Mouse (Mus musculus) limb, embryonic 13.5 days (tissue): ENCODE data around the gene Rab10. TPM values are rescaled to one million over a fixed set of nuclear protein-coding genes. Genes with fewer than 3 reads are reported as not detected.

Experiments used
- ATAC-seq: fragments of 200-750 bp; cut with Nextera tagmentation; 2 replicates; pipeline ENCODE4 v1.8.0; 2017; ENCODE audit warnings: low read depth, moderate number of reproducible peaks, moderate TSS enrichment; ENCODE audit not compliant: low FRiP score
- H3K27ac ChIP-seq: fragments of 300-500 bp; sonication (generic); 2 replicates; pipeline ENCODE4 v1.5.1; 2015; ENCODE audit warnings: inconsistent platforms, mild to moderate bottlenecking, moderate library complexity
- H3K27me3 ChIP-seq: fragments of 300-500 bp; sonication (generic); 2 replicates; pipeline ENCODE4 v1.6.1; 2015; ENCODE audit warnings: mild to moderate bottlenecking, inconsistent platforms
- H3K36me3 ChIP-seq: fragments of 300-500 bp; sonication (generic); 2 replicates; pipeline ENCODE4 v1.6.1; 2015; ENCODE audit warnings: inconsistent platforms, mild to moderate bottlenecking, moderate library complexity
- H3K4me1 ChIP-seq: fragments of 300-500 bp; sonication (generic); 2 replicates; pipeline ENCODE4 v1.6.1; 2015; ENCODE audit warnings: inconsistent platforms
- H3K4me2 ChIP-seq: fragments of 300-500 bp; sonication (generic); replicated peaks from 2 replicates; pipeline ENCODE4 v1.6.1; 2015; ENCODE audit warnings: inconsistent platforms, mild to moderate bottlenecking, moderate library complexity
- H3K4me3 ChIP-seq: fragments of 300-500 bp; sonication (generic); 2 replicates; pipeline ENCODE4 v1.5.1; 2015; ENCODE audit warnings: moderate library complexity, mild to moderate bottlenecking, inconsistent platforms
- H3K9ac ChIP-seq: fragments of 300-500 bp; sonication (generic); 2 replicates; pipeline ENCODE4 v1.6.1; 2015; ENCODE audit warnings: mild to moderate bottlenecking, inconsistent platforms
- H3K9me3 ChIP-seq: fragments of 300-500 bp; sonication (generic); 2 replicates; pipeline ENCODE4 v1.6.1; 2016; ENCODE audit warnings: inconsistent platforms
- WGBS: fragments of 180-500 bp; shearing (Covaris S2); methylation state at CpG from one replicate; pipeline ENCODE4 v1.1.7; 2015; 5-methylcytosine and 5-hydroxymethylcytosine counted together
- polyA plus RNA-seq: library from polyadenylated mRNA; unstranded; fragments of >200 nt; fragmentation: Nextera tagmentation; extraction: Ambion mirVana; gene quantifications from 2 replicates; pipeline ENCODE4 v1.2.1, GENCODE M21; 2015

The Rab10 gene
- polyA plus RNA-seq, 1 experiment from 2014 or later, result 80.0 TPM

DNA sequence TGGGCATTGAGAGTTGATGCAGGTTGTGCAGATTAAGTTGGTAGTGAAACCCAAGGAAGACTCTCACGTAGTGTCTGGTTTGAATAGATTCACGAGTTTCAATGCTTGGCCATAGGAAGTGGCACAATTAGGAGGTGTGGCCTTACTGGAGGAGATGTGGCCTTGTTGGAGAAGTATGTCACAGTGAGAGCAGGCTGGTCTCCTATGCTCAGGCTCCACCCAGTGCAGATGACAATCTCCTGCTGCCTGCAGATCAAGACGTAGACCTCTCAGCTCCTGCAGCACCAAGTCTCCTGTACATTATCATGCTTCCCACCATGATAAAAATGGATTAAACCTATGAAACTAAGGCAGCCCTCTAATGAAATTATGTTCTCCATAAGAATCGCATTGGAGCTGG is 18.7 kb downstream of the Rab10 start:
- no peak overlapping the region for H3K4me2 ChIP-seq
- no peak overlapping the region for H3K27ac ChIP-seq
- no peaks in the 10 kb centered on the region for H3K9me3 ChIP-seq
- ATAC-seq, result no peak
- no peaks in the 10 kb centered on the region for H3K27me3 ChIP-seq
- no peaks in the 10 kb centered on the region for H3K4me1 ChIP-seq
- no peak overlapping the region for H3K9ac ChIP-seq
- H3K36me3 ChIP-seq, result peaks cover 15% of the 10 kb centered on the region
- no peak overlapping the region for H3K4me3 ChIP-seq
- 97% methylated on average over 4 of the region's 4 CpGs for WGBS

GRCm38 (mm10) chr12:3288440-3288839 is 21.3 kb downstream of the Rab10 start:
- H3K36me3 ChIP-seq, result peaks cover 15% of the 10 kb centered on the region
- no peaks in the 10 kb centered on the region for H3K4me1 ChIP-seq
- WGBS, result 94% methylated on average over 1 of the region's 1 CpGs
- no peak for ATAC-seq
- H3K9ac ChIP-seq, result no peak overlapping the region
- H3K27me3 ChIP-seq, result no peaks in the 10 kb centered on the region
- no peaks in the 10 kb centered on the region for H3K9me3 ChIP-seq
- H3K4me2 ChIP-seq, result no peak overlapping the region
- H3K4me3 ChIP-seq, result no peak overlapping the region
- no peak overlapping the region for H3K27ac ChIP-seq

GRCm38 (mm10) chr12:3285919-3286318 is 23.9 kb downstream of the Rab10 start:
- Histone ChIP-seq H3K9me3 (no peaks in the 10 kb centered on the region), H3K4me1 (no peaks in the 10 kb centered on the region), H3K36me3 (peaks cover 6% of the 10 kb centered on the region), H3K27me3 (no peaks in the 10 kb centered on the region), H3K4me3 (no peak overlapping the region), H3K4me2 (no peak overlapping the region), H3K9ac (no peak overlapping the region), H3K27ac (no peak overlapping the region)
- ATAC-seq, result no peak
- 35% methylated on average over 1 of the region's 1 CpGs for WGBS

GRCm38 (mm10) chr12:3285377-3285776 is 24.4 kb downstream of the Rab10 start:
- H3K4me3 ChIP-seq, result no peak overlapping the region
- 45% methylated on average over 6 of the region's 6 CpGs for WGBS

DNA sequence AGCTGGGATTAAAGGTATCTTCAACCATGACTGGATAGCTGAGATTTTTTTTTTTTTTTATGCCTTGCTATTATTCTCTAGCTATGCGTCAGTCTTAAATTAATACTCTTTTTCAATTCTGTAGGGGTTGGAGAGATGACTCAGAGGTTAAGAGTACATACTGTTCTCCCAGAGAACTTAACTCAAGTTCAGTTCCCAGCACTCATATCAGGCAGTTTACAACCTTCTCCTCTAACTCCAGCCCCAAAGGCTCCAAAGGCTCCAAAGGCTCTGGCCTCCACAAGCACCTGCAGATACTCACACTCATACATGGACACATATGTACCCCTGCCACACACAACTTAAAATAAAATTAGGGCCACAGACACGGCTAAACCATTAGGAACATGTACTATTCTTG is 25.3 kb downstream of the Rab10 start:
- Histone ChIP-seq H3K4me2 (no peak overlapping the region), H3K27me3 (no peaks in the 10 kb centered on the region), H3K4me1 (no peaks in the 10 kb centered on the region), H3K9ac (no peak overlapping the region), H3K27ac (no peak overlapping the region), H3K9me3 (no peaks in the 10 kb centered on the region), H3K4me3 (no peak overlapping the region), H3K36me3 (0 out of 2 replicates have a peak, but pooled peaks cover 3% of the 10 kb centered on the region)
- ATAC-seq, result no peak
- WGBS, result 89% methylated on average over 2 of the region's 2 CpGs

More at GRCm38 (mm10) chr12:3285377-3285776, 24.4 kb downstream of the Rab10 start:
- H3K4me1 ChIP-seq, result no peaks in the 10 kb centered on the region
- no peak overlapping the region for H3K9ac ChIP-seq
- no peak overlapping the region for H3K4me2 ChIP-seq
- no peak for ATAC-seq
- no peaks in the 10 kb centered on the region for H3K9me3 ChIP-seq
- H3K36me3 ChIP-seq, result 0 out of 2 replicates have a peak, but pooled peaks cover 3% of the 10 kb centered on the region
- no peak overlapping the region for H3K27ac ChIP-seq
- no peaks in the 10 kb centered on the region for H3K27me3 ChIP-seq

GRCm38 (mm10) chr12:3283829-3284440 is 25.8 kb downstream of the Rab10 start:
- H3K36me3 ChIP-seq, result 0 out of 2 replicates have a peak, but pooled peaks cover 3% of the 10 kb centered on the region
- H3K9ac ChIP-seq, result no peak overlapping the region
- no peak overlapping the region for H3K4me2 ChIP-seq
- H3K4me3 ChIP-seq, result no peak overlapping the region
- H3K4me1 ChIP-seq, result no peaks in the 10 kb centered on the region
- H3K27ac ChIP-seq, result no peak overlapping the region
- no peaks in the 10 kb centered on the region for H3K9me3 ChIP-seq
- ATAC-seq, result no peak
- H3K27me3 ChIP-seq, result no peaks in the 10 kb centered on the region
- 86% methylated on average over 4 of the region's 4 CpGs for WGBS

- no peak for ATAC-seq
- Histone ChIP-seq H3K36me3 (no peaks in the 10 kb centered on the region), H3K9ac (no peak overlapping the region), H3K27me3 (no peaks in the 10 kb centered on the region), H3K9me3 (no peaks in the 10 kb centered on the region), H3K4me1 (no peaks in the 10 kb centered on the region), H3K4me2 (no peak overlapping the region), H3K27ac (no peak overlapping the region), H3K4me3 (no peak overlapping the region)
- 86% methylated on average over 1 of the region's 1 CpGs for WGBS
Observed at GRCm38 (mm10) chr12:3282954-3283353, 26.8 kb downstream of the Rab10 start.

- H3K9ac ChIP-seq, result no peak overlapping the region
- no peak overlapping the region for H3K4me2 ChIP-seq
- no peaks in the 10 kb centered on the region for H3K9me3 ChIP-seq
- WGBS, result 85% methylated on average over 2 of the region's 2 CpGs
- no peak overlapping the region for H3K27ac ChIP-seq
- H3K4me3 ChIP-seq, result no peak overlapping the region
- no peaks in the 10 kb centered on the region for H3K4me1 ChIP-seq
- ATAC-seq, result no peak
- no peaks in the 10 kb centered on the region for H3K36me3 ChIP-seq
- H3K27me3 ChIP-seq, result no peaks in the 10 kb centered on the region
Observed at GRCm38 (mm10) chr12:3282520-3282919, 27.2 kb downstream of the Rab10 start.

GRCm38 (mm10) chr12:3278880-3279339 is 30.9 kb downstream of the Rab10 start:
- H3K9me3 ChIP-seq, result no peaks in the 10 kb centered on the region
- H3K27me3 ChIP-seq, result no peaks in the 10 kb centered on the region
- H3K4me1 ChIP-seq, result no peaks in the 10 kb centered on the region
- no peak overlapping the region for H3K9ac ChIP-seq
- H3K36me3 ChIP-seq, result no peaks in the 10 kb centered on the region
- H3K27ac ChIP-seq, result no peak overlapping the region
- 80% methylated on average over 2 of the region's 2 CpGs for WGBS
- ATAC-seq, result no peak
- H3K4me2 ChIP-seq, result no peak overlapping the region
- no peak overlapping the region for H3K4me3 ChIP-seq

DNA sequence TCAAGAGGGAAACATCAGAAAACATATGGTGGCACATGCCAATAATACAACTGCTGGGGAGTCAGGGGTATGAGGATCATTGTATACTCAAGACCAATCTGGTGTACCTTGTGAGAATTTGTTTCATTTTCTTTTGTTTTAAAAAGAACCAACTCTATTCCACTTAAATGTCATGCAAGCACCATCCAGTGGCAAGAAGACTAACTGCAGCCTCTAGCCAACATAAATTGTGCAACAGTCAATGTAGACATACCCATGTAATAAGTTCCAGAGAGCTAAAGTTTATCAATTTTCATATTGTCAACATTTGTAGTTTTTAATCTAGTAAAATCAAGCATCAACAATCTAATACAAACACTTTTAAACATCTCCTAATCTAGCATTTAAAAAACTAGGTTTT is 39.0 kb downstream of the Rab10 start:
- no peak overlapping the region for H3K4me3 ChIP-seq
- no peak for ATAC-seq
- H3K9ac ChIP-seq, result no peak overlapping the region
- H3K9me3 ChIP-seq, result no peaks in the 10 kb centered on the region; the same call in 1 of the 2 replicates
- no peaks in the 10 kb centered on the region for H3K4me1 ChIP-seq
- H3K4me2 ChIP-seq, result no peak overlapping the region
- H3K27me3 ChIP-seq, result no peaks in the 10 kb centered on the region
- no peak overlapping the region for H3K27ac ChIP-seq
- H3K36me3 ChIP-seq, result no peaks in the 10 kb centered on the region; the same call in 1 of the 2 replicates

GRCm38 (mm10) chr12:3267397-3267796 is 42.4 kb downstream of the Rab10 start:
- no peak overlapping the region for H3K4me3 ChIP-seq
- no peak overlapping the region for H3K4me2 ChIP-seq
- no peak overlapping the region for H3K9ac ChIP-seq
- ATAC-seq, result no peak
- no peaks in the 10 kb centered on the region; the same call in 1 of the 2 replicates for H3K9me3 ChIP-seq
- 93% methylated on average over 2 of the region's 2 CpGs for WGBS
- peaks cover 6% of the 10 kb centered on the region for H3K36me3 ChIP-seq
- no peaks in the 10 kb centered on the region for H3K4me1 ChIP-seq
- H3K27me3 ChIP-seq, result no peaks in the 10 kb centered on the region
- no peak overlapping the region for H3K27ac ChIP-seq

DNA sequence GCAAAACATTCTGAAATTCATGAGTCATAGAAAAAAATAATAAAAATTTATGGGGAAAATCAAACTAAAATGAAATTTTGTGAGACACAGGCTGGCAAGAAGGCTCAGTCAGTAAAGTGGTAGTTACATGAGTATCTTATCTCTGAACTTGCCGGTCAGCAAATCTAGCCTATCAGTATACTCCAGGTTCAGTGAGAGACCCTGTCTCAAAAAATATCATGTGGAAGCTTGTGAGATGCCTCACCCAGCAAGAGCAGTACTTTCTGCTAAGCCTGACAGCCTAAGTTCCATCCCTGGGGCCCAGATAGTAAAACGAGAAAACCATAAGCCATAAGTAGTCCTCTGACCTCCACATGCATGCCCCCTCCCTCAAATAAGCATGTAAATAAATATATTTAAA is 44.6 kb downstream of the Rab10 start:
- Histone ChIP-seq H3K27ac (no peak overlapping the region), H3K9ac (no peak overlapping the region), H3K27me3 (no peaks in the 10 kb centered on the region), H3K36me3 (peaks cover 10% of the 10 kb centered on the region), H3K4me3 (no peak overlapping the region), H3K4me1 (no peaks in the 10 kb centered on the region), H3K4me2 (no peak overlapping the region), H3K9me3 (no peaks in the 10 kb centered on the region; the same call in 1 of the 2 replicates)
- ATAC-seq, result no peak
- WGBS, result 91% methylated on average over 2 of the region's 2 CpGs

GRCm38 (mm10) chr12:3264449-3264848 is 45.3 kb downstream of the Rab10 start:
- H3K4me1 ChIP-seq, result no peaks in the 10 kb centered on the region
- 83% methylated on average over 2 of the region's 2 CpGs for WGBS
- no peak overlapping the region for H3K27ac ChIP-seq
- no peak overlapping the region for H3K4me3 ChIP-seq
- H3K36me3 ChIP-seq, result peaks cover 10% of the 10 kb centered on the region
- no peaks in the 10 kb centered on the region for H3K27me3 ChIP-seq
- no peak overlapping the region for H3K4me2 ChIP-seq
- H3K9me3 ChIP-seq, result no peaks in the 10 kb centered on the region; the same call in 1 of the 2 replicates
- no peak overlapping the region for H3K9ac ChIP-seq
- ATAC-seq, result no peak
